Mouse (Mus musculus) bone marrow macrophage, adult 2 months (primary cell): ENCODE data around the gene Ttc7. TPM values are rescaled to one million over a fixed set of nuclear protein-coding genes. Genes with fewer than 3 reads are reported as not detected.

Source experiments
- H3K27ac ChIP-seq: 2 replicates; pipeline ENCODE4 v1.5.1; 2012; ENCODE audit warnings: low read depth, low read length; ENCODE audit not compliant: insufficient read depth
- H3K4me1 ChIP-seq: 2 replicates; pipeline ENCODE4 v1.6.1; 2012; ENCODE audit warnings: low read length; ENCODE audit not compliant: control insufficient read depth, insufficient read depth
- H3K4me3 ChIP-seq: 2 replicates; pipeline ENCODE4 v1.5.1; 2012; ENCODE audit warnings: mild to moderate bottlenecking, low read length, moderate library complexity; ENCODE audit not compliant: insufficient read depth
- CTCF ChIP-seq: IDR thresholded peaks from 2 replicates; pipeline ENCODE4 v1.5.1; 2012; ENCODE audit warnings: low read depth, mild to moderate bottlenecking, low read length, moderate library complexity
- POLR2A ChIP-seq: IDR thresholded peaks from 2 replicates; pipeline ENCODE4 v1.6.1; 2012; ENCODE audit warnings: mild to moderate bottlenecking, low read depth, low read length, borderline replicate concordance
- polyA plus RNA-seq: library from polyadenylated mRNA; stranded (reverse); fragments of >200 nt; gene quantifications from 2 replicates; pipeline ENCODE4 v1.2.4, GENCODE M21; 2012; ENCODE audit not compliant: missing spikeins, insufficient read depth, insufficient read length

Ttc7 gene
- polyA plus RNA-seq, 1 experiment, result 93.3 TPM

- TF ChIP-seq POLR2A (no peak), CTCF (no peak)
- H3K4me3 ChIP-seq, result no peak overlapping the region
- H3K4me1 ChIP-seq, result peaks cover 48% of the 10 kb centered on the region
- H3K27ac ChIP-seq, result peak overlapping the region; percentile 77
These were observed 108.6 kb downstream of the Ttc7 start for GRCm38 (mm10) chr17:87391242-87391641.

GRCm38 (mm10) chr17:87397088-87397487 lies 114.4 kb downstream of the Ttc7 start:
- Histone ChIP-seq H3K27ac (peak overlapping the region; percentile 56), H3K4me3 (no peak overlapping the region), H3K4me1 (peaks cover 34% of the 10 kb centered on the region)
- TF ChIP-seq CTCF (no peak), POLR2A (no peak)

GRCm38 (mm10) chr17:87402444-87402843 lies 119.8 kb downstream of the Ttc7 start:
- Histone ChIP-seq H3K4me3 (no peak overlapping the region), H3K27ac (no peak overlapping the region), H3K4me1 (peaks cover 26% of the 10 kb centered on the region)
- TF ChIP-seq POLR2A (no peak), CTCF (no peak)

- no peak overlapping the region for H3K27ac ChIP-seq
These were observed 120.8 kb downstream of the Ttc7 start for GRCm38 (mm10) chr17:87403462-87403861.

DNA sequence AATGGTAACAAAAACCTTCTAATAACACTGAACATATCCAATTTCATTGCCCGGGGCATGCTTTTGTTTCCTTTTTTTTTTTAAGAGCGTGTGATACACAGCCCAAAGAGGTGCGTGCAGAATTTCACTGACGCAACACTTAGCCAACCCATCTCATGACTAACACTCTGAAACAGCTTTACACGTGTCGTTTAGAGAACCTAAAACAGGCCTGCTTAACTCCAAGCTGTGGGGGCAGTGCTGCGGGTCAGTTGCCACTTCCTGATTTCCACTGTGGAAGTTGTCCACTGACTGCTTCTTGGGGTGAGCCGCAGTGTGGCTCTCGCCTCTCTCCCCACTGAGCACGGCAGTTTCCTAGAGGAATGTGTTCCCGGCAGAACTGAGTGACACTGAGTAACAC lies 122.9 kb downstream of the Ttc7 start:
- H3K27ac ChIP-seq, result peak overlapping the region; percentile 87
- TF ChIP-seq POLR2A, result no peak
- TF ChIP-seq CTCF, result no peak

More at GRCm38 (mm10) chr17:87403462-87403861, 120.8 kb downstream of the Ttc7 start:
- Histone ChIP-seq H3K4me1 (peaks cover 22% of the 10 kb centered on the region), H3K4me3 (no peak overlapping the region)
- no peak for TF ChIP-seq CTCF
- TF ChIP-seq POLR2A, result no peak

DNA sequence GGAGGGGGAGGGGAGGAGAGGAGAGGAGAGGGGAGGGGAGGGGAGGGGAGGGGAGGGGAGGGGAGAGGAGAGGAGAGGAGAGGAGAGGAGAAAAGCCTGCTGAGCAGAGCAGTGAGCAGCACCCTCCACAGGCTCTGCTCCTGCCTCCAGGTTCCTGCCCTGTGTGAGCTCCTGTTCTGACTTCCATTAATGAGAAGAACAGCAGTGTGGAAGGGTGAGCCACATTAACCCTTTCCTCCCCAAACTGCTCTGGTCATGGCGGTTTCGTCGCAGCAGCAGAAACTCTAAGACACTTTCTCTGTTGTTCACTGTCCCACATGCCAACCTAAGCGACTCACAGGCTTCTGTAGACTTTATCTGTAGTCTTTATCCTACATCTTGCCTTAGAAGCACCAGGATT lies 124.0 kb downstream of the Ttc7 start:
- Histone ChIP-seq H3K27ac (no peak overlapping the region), H3K4me3 (no peak overlapping the region), H3K4me1 (peaks cover 22% of the 10 kb centered on the region)
- TF ChIP-seq POLR2A, result no peak
- TF ChIP-seq CTCF, result no peak

More for the DNA sequence above, 122.9 kb downstream of the Ttc7 start:
- H3K4me3 ChIP-seq, result peak overlapping the region; percentile 5; the same call in 1 of the 2 replicates
- peaks cover 22% of the 10 kb centered on the region for H3K4me1 ChIP-seq

DNA sequence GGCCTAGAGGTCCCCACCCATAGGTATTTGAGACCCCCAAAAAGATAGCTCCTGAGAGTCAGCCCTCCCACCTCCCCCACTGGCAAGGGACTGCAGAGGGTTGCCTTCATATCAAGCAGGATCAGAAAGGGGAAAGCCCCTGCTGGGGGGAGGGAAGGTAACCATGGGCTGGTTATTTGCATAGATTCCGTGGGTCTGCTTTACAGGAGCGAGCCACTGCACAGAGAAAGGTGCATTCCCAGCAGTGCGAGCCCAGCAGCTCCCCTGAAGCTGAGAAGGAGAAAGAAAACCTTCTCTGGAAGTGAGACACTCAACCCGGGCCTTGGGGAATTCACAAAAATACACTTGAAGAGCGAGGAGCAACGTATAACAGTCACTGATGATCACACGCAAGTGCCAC lies 135.4 kb downstream of the Ttc7 start:
- no peak overlapping the region for H3K27ac ChIP-seq
- H3K4me1 ChIP-seq, result no peaks in the 10 kb centered on the region
- TF ChIP-seq CTCF (no peak), POLR2A (no peak)
- no peak overlapping the region for H3K4me3 ChIP-seq

DNA sequence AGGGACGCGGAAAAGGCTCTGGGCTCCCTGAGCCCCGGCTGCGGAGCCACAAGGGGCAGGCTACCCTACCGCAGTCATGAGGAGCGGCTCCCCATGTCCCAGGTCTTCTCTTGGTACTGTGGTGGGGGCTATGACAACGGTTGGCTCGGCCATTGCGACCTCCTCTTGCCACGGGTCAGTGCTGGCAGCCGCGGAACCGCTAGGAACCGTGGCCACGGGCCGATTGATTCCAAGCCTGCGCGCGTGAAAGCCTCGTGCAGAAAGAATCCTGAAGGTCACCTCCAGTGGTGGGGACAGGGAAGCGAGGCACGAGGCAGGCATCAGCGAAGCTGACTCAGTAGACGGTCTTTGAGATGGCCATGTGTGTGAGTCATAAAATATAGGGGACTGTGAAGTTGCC lies 144.8 kb downstream of the Ttc7 start, which contains the start of gene Stpg4:
TSS of gene Stpg4 (minus strand) at position 231 of the 400 bp plus-strand sequence.
- Histone ChIP-seq H3K4me1 (no peaks in the 10 kb centered on the region), H3K27ac (no peak within 1 kb of the TSS), H3K4me3 (no peak within 1 kb of the TSS)
- TF ChIP-seq POLR2A (no peak), CTCF (no peak)

- no peak overlapping the region for H3K27ac ChIP-seq
- no peaks in the 10 kb centered on the region for H3K4me1 ChIP-seq
- TF ChIP-seq POLR2A (no peak), CTCF (no peak)
These were observed 146.7 kb downstream of the Ttc7 start for GRCm38 (mm10) chr17:87429431-87429830.

More at GRCm38 (mm10) chr17:87429431-87429830, 146.7 kb downstream of the Ttc7 start:
- H3K4me3 ChIP-seq, result no peak overlapping the region

Other genes starting within 250 kb of the Ttc7 start
- 19.6 and 20.4 TPM in 2 replicates for gene Socs5, start 175.2 kb upstream of the Ttc7 start, polyA plus RNA-seq
- gene Mcfd2, start 17.0 kb upstream of the Ttc7 start, polyA plus RNA-seq, result 74.4 and 84.8 TPM in 2 replicates
- gene Stpg4, start 144.9 kb downstream of the Ttc7 start, polyA plus RNA-seq, result not detected in 2 replicates
- gene Calm2, start 164.0 kb downstream of the Ttc7 start, polyA plus RNA-seq, result 938 and 1,004 TPM in 2 replicates